Mouse (Mus musculus): ENCODE measurements at regions not wholly inside any gene's neighbourhood (a gene's known extent, or its start where the extent isn't known, plus 50 kb on each side); places are given as distances from the start of the nearest gene placed in this dataset.

DNA sequence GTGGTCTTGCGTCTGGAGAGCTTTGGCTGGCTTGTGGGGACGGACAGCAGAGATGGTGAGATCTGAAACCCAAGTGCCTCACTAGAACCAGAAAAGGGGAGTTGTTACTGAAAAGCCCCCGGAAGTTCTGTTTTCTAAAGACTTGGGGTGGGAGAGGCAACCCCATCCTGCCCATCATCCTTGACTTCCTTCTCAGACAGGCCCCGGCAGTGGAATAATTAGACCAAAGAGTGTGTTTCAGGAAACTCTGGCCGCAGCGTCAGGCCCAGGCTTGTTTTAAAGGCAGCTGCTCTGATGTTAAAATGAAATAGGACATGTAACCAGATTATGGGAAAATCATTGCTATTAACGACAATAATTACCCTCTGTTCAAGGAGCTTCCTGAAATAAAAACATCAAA lies 172.9 kb downstream of the Gm12728 start:
- TF ChIP-seq SIN3A (IDR thresholded peaks at IDR 0.05; ENCODE audit: low read length) (no peak), ZKSCAN1 (IDR thresholded peaks at IDR 0.05; ENCODE audit: low read depth, low read length) (no peak), EP300 (IDR thresholded peaks at IDR 0.05; ENCODE audit: low read depth in 1 of 2, low read length in 2 of 2) (no peak), NELFE (IDR thresholded peaks at IDR 0.05; ENCODE audit: low read depth, low read length) (no peak), GATA1 (IDR thresholded peaks at IDR 0.05; ENCODE audit: low read depth, low read length) (no peak), MEF2A (IDR thresholded peaks at IDR 0.05; ENCODE audit: extremely low read depth, insufficient replicate concordance, low read depth, low read length, poor library complexity, severe bottlenecking) (no peak), USF2 (IDR thresholded peaks at IDR 0.05; ENCODE audit: borderline replicate concordance in 1 of 2, insufficient read depth in 1 of 2, low read depth in 1 of 2, low read length in 2 of 2) (no peak), E2F4 (IDR thresholded peaks at IDR 0.05; ENCODE audit: borderline replicate concordance, low read depth, low read length) (no peak), CHD1 (IDR thresholded peaks at IDR 0.05; ENCODE audit: low read depth, low read length) (no peak), MYC (IDR thresholded peaks at IDR 0.05; ENCODE audit: low read depth, low read length) (no peak), UBTF (IDR thresholded peaks at IDR 0.05; ENCODE audit: borderline replicate concordance, insufficient read depth, low read depth, low read length) (no peak), MAZ (IDR thresholded peaks at IDR 0.05; ENCODE audit: low read depth, low read length) (no peak), CTCF (IDR thresholded peaks at IDR 0.05 in 2 of 3, conservative IDR thresholded peaks at IDR 0.05 in 1 of 3; ENCODE audit: control insufficient read depth in 1 of 3, insufficient read depth in 1 of 3, low read depth in 2 of 3, low read length in 3 of 3, poor library complexity in 1 of 3, severe bottlenecking in 1 of 3) (no peak), POLR2AphosphoS2 (IDR thresholded peaks at IDR 0.05; ENCODE audit: low read length) (no peak), JUND (IDR thresholded peaks at IDR 0.05; ENCODE audit: low read depth, low read length) (no peak), NRF1 (IDR thresholded peaks at IDR 0.05; ENCODE audit: insufficient read depth, low read depth, low read length, poor library complexity, severe bottlenecking) (no peak), POLR2AphosphoS5 (IDR thresholded peaks at IDR 0.05; ENCODE audit: borderline replicate concordance, low read depth, low read length) (no peak), BHLHE40 (IDR thresholded peaks at IDR 0.05; ENCODE audit: borderline replicate concordance, low read depth, low read length) (no peak)
- Histone ChIP-seq H3K4me3 (ENCODE audit: control insufficient read depth in 1 of 2, insufficient read depth in 1 of 2, low read depth in 2 of 2, low read length in 2 of 2) (no peak overlapping the region), H3K27ac (ENCODE audit: control insufficient read depth, low read depth, low read length) (no peak overlapping the region), H3K27me3 (ENCODE audit: control insufficient read depth in 1 of 2, insufficient read depth in 2 of 2, low read length in 2 of 2) (no peaks in the 10 kb centered on the region), H3K36me3 (ENCODE audit: control insufficient read depth in 1 of 2, insufficient read depth in 2 of 2, low read length in 2 of 2) (no peaks in the 10 kb centered on the region), H3K9ac (ENCODE audit: control insufficient read depth, low read depth, low read length, poor library complexity, severe bottlenecking) (no peak overlapping the region), H3K4me1 (ENCODE audit: control insufficient read depth in 1 of 2, insufficient read depth in 2 of 2, low read length in 2 of 2) (no peaks in the 10 kb centered on the region), H3K79me2 (ENCODE audit: control insufficient read depth, insufficient read depth, low read length, poor library complexity) (no peaks in the 10 kb centered on the region), H3K9me3 (replicated peaks; ENCODE audit: insufficient read depth, low read length) (no peaks in the 10 kb centered on the region)
- no peak for DNase-seq (ENCODE audit: low read depth, low spot score)

DNA sequence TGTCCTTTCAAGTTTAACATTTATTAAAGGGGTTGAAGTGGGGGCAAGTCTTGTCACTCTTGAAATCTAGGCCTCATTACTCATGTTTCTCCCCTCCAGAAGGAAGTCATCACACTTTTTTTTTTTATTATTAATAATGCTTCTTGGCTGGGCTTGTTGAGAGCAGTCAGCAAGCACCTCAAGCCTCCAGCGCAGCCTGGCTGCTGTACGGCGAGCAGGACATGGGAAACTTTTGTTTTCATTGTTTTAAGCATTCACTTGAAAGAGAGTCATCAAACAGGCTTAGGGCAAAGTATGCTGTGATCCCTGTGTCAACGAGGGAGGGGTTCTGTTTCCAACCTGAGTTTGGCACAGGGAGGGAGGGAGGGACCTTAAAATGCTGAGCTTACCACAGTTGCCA lies 178.7 kb downstream of the Gm12728 start:
- no peak overlapping the region for H3K9ac ChIP-seq (ENCODE audit: control insufficient read depth, low read depth, low read length, poor library complexity, severe bottlenecking)
- no peak for DNase-seq (ENCODE audit: low read depth, low spot score)
- H3K9me3 ChIP-seq (replicated peaks; ENCODE audit: insufficient read depth, low read length) = no peaks in the 10 kb centered on the region
- no peaks in the 10 kb centered on the region for H3K4me1 ChIP-seq (ENCODE audit: control insufficient read depth in 1 of 2, insufficient read depth in 2 of 2, low read length in 2 of 2)
- no peak overlapping the region for H3K4me3 ChIP-seq (ENCODE audit: control insufficient read depth in 1 of 2, insufficient read depth in 1 of 2, low read depth in 2 of 2, low read length in 2 of 2)
- no peak overlapping the region for H3K27ac ChIP-seq (ENCODE audit: control insufficient read depth, low read depth, low read length)
- no peaks in the 10 kb centered on the region for H3K36me3 ChIP-seq (ENCODE audit: control insufficient read depth in 1 of 2, insufficient read depth in 2 of 2, low read length in 2 of 2)
- no peaks in the 10 kb centered on the region for H3K27me3 ChIP-seq (ENCODE audit: control insufficient read depth in 1 of 2, insufficient read depth in 2 of 2, low read length in 2 of 2)
- TF ChIP-seq MAFK (IDR thresholded peaks at IDR 0.05; ENCODE audit: borderline replicate concordance, low read depth, low read length) (no peak), EP300 (IDR thresholded peaks at IDR 0.05; ENCODE audit: low read depth in 1 of 2, low read length in 2 of 2) (no peak), ETS1 (IDR thresholded peaks at IDR 0.05; ENCODE audit: low read depth, low read length) (no peak), POLR2A (IDR thresholded peaks at IDR 0.05; ENCODE audit: control insufficient read depth in 1 of 2, insufficient read depth in 1 of 2, low read depth in 1 of 2, low read length in 2 of 2, poor library complexity in 1 of 2) (no peak)
- no peaks in the 10 kb centered on the region for H3K79me2 ChIP-seq (ENCODE audit: control insufficient read depth, insufficient read depth, low read length, poor library complexity)
